Mouse (Mus musculus) brain, embryonic 18.5 days (tissue): Measurements from ENCODE around the gene Gabrg3.

ENCODE experiments used
- DNase-seq: peaks from one replicate; pipeline ENCODE4 v3.0.0-alpha.2; 2012; ENCODE audit warnings: low read depth, low spot score

Gabrg3 gene

GRCm38 (mm10) chr7:56729225-56729624 lies 657.8 kb downstream of the Gabrg3 start:
- DNase-seq: no peak
